Mouse (Mus musculus) cerebellum, postnatal 36 days (tissue): Measurements from ENCODE around the gene Fam72a.

Experiments used
- DNase-seq, 2 experiments: peaks; one replicate each; pipeline ENCODE4 v3.0.0; 2021 to 2022; ENCODE audit warnings: mixed read lengths in 2 of 2

Fam72a gene

GRCm38 (mm10) chr1:131586836-131587235 is 59.1 kb downstream of the Fam72a start:
- peak; percentile 9 to 16 for DNase-seq
